Mouse (Mus musculus): ENCODE data around the gene Gm10024. TPM values are rescaled to one million over a fixed set of nuclear protein-coding genes. Genes with fewer than 3 reads are reported as not detected.
"Not testable (repeated sequence)": the region's sequence is repeated elsewhere in the genome, so short reads cannot be mapped to it uniquely, and the experiment has no call there.

Gm10024 gene
- not detected for polyA plus RNA-seq (2012; fragmentation: generic; extraction: Trizol)
- long read RNA-seq, experiment 1: 0 reads
- long read RNA-seq, experiment 2: 0 reads

GRCm38 (mm10) chr10:77711157-77711556, at the start of gene Gm10024:
Gm10024 (plus strand) TSS chr10:77711457.
- not testable (repeated sequence) for H3K79me2 ChIP-seq (ENCODE audit: control insufficient read depth, insufficient read depth); H3K79me3 ChIP-seq (ENCODE audit: low read depth); H3K36me3 ChIP-seq (ENCODE audit: control insufficient read depth, insufficient read depth); H3ac ChIP-seq (ENCODE audit: control insufficient read depth, insufficient read length, low read depth); H3K27me3 ChIP-seq (ENCODE audit: control insufficient read depth, insufficient read depth, insufficient read length); H3K4me3 ChIP-seq (ENCODE audit: insufficient read depth, poor library complexity, severe bottlenecking)

- H3K79me2 ChIP-seq (ENCODE audit: control insufficient read depth, insufficient read depth): no peaks in the 10 kb centered on the region
- no peak overlapping the region for H3ac ChIP-seq (ENCODE audit: control insufficient read depth, insufficient read length, low read depth)
- TF ChIP-seq FOSL1 (IDR thresholded peaks at IDR 0.05; ENCODE audit: insufficient read depth, low read length, poor library complexity, severe bottlenecking) (no peak), MYOD1 (IDR thresholded peaks at IDR 0.05; ENCODE audit: control insufficient read depth, insufficient read length, low read depth) (no peak), CEBPB (IDR thresholded peaks at IDR 0.05; ENCODE audit: low read depth) (no peak), USF1 (IDR thresholded peaks at IDR 0.05; ENCODE audit: low read depth) (no peak), CTCF (IDR thresholded peaks at IDR 0.05; ENCODE audit: control insufficient read depth, insufficient read depth, insufficient read length) (no peak), MAX (IDR thresholded peaks at IDR 0.05) (no peak), MYOG (IDR thresholded peaks at IDR 0.05; ENCODE audit: control insufficient read depth, extremely low read depth, insufficient read length) (no peak)
- H3K79me3 ChIP-seq (ENCODE audit: low read depth): no peaks in the 10 kb centered on the region
- H3K27me3 ChIP-seq (ENCODE audit: control insufficient read depth, insufficient read depth, insufficient read length): peaks cover 20% of the 10 kb centered on the region
- H3K36me3 ChIP-seq (ENCODE audit: control insufficient read depth, insufficient read depth): no peaks in the 10 kb centered on the region
- no peak overlapping the region for H3K4me3 ChIP-seq (ENCODE audit: insufficient read depth, poor library complexity, severe bottlenecking)
These were observed 47.1 kb upstream of the Gm10024 start for GRCm38 (mm10) chr10:77663949-77664665.

- H3K79me2 ChIP-seq (ENCODE audit: control insufficient read depth, insufficient read depth): no peaks in the 10 kb centered on the region
- no peaks in the 10 kb centered on the region for H3K79me3 ChIP-seq (ENCODE audit: low read depth)
- no peak overlapping the region for H3ac ChIP-seq (ENCODE audit: control insufficient read depth, insufficient read length, low read depth)
- H3K36me3 ChIP-seq (ENCODE audit: control insufficient read depth, insufficient read depth): no peaks in the 10 kb centered on the region
- H3K4me3 ChIP-seq (ENCODE audit: insufficient read depth, poor library complexity, severe bottlenecking): no peak overlapping the region
- H3K27me3 ChIP-seq (ENCODE audit: control insufficient read depth, insufficient read depth, insufficient read length): peaks cover 17% of the 10 kb centered on the region
- TF ChIP-seq CTCF (IDR thresholded peaks at IDR 0.05; ENCODE audit: control insufficient read depth, insufficient read depth, insufficient read length): no peak
- no peak for TF ChIP-seq CEBPB (IDR thresholded peaks at IDR 0.05; ENCODE audit: low read depth)
- no peak for TF ChIP-seq MYOD1 (IDR thresholded peaks at IDR 0.05; ENCODE audit: control insufficient read depth, insufficient read length, low read depth)
- TF ChIP-seq MAX (IDR thresholded peaks at IDR 0.05): no peak
- no peak for TF ChIP-seq USF1 (IDR thresholded peaks at IDR 0.05; ENCODE audit: low read depth)
- TF ChIP-seq MYOG (IDR thresholded peaks at IDR 0.05; ENCODE audit: control insufficient read depth, extremely low read depth, insufficient read length): no peak
- no peak for TF ChIP-seq FOSL1 (IDR thresholded peaks at IDR 0.05; ENCODE audit: insufficient read depth, low read length, poor library complexity, severe bottlenecking)
These were observed 44.9 kb upstream of the Gm10024 start for GRCm38 (mm10) chr10:77666342-77666741.

- H3K36me3 ChIP-seq (ENCODE audit: control insufficient read depth, insufficient read depth): no peaks in the 10 kb centered on the region
- peaks cover 17% of the 10 kb centered on the region for H3K27me3 ChIP-seq (ENCODE audit: control insufficient read depth, insufficient read depth, insufficient read length)
- TF ChIP-seq MAX (IDR thresholded peaks at IDR 0.05) (no peak), MYOG (IDR thresholded peaks at IDR 0.05; ENCODE audit: control insufficient read depth, extremely low read depth, insufficient read length) (no peak), CEBPB (IDR thresholded peaks at IDR 0.05; ENCODE audit: low read depth) (no peak), CTCF (IDR thresholded peaks at IDR 0.05; ENCODE audit: control insufficient read depth, insufficient read depth, insufficient read length) (no peak), MYOD1 (IDR thresholded peaks at IDR 0.05; ENCODE audit: control insufficient read depth, insufficient read length, low read depth) (no peak), USF1 (IDR thresholded peaks at IDR 0.05; ENCODE audit: low read depth) (no peak), FOSL1 (IDR thresholded peaks at IDR 0.05; ENCODE audit: insufficient read depth, low read length, poor library complexity, severe bottlenecking) (no peak)
- H3K4me3 ChIP-seq (ENCODE audit: insufficient read depth, poor library complexity, severe bottlenecking): no peak overlapping the region
- no peaks in the 10 kb centered on the region for H3K79me3 ChIP-seq (ENCODE audit: low read depth)
- H3K79me2 ChIP-seq (ENCODE audit: control insufficient read depth, insufficient read depth): no peaks in the 10 kb centered on the region
- no peak overlapping the region for H3ac ChIP-seq (ENCODE audit: control insufficient read depth, insufficient read length, low read depth)
These were observed 43.9 kb upstream of the Gm10024 start for GRCm38 (mm10) chr10:77667402-77667801.

GRCm38 (mm10) chr10:77670710-77671109, 40.5 kb upstream of the Gm10024 start:
- H3K36me3 ChIP-seq (ENCODE audit: control insufficient read depth, insufficient read depth): no peaks in the 10 kb centered on the region

GRCm38 (mm10) chr10:77671519-77671918, 39.7 kb upstream of the Gm10024 start:
- no peaks in the 10 kb centered on the region for H3K79me3 ChIP-seq (ENCODE audit: low read depth)
- H3K79me2 ChIP-seq (ENCODE audit: control insufficient read depth, insufficient read depth): no peaks in the 10 kb centered on the region
- H3K36me3 ChIP-seq (ENCODE audit: control insufficient read depth, insufficient read depth): no peaks in the 10 kb centered on the region
- TF ChIP-seq CEBPB (IDR thresholded peaks at IDR 0.05; ENCODE audit: low read depth) (no peak), MYOG (IDR thresholded peaks at IDR 0.05; ENCODE audit: control insufficient read depth, extremely low read depth, insufficient read length) (no peak), MYOD1 (IDR thresholded peaks at IDR 0.05; ENCODE audit: control insufficient read depth, insufficient read length, low read depth) (no peak), CTCF (IDR thresholded peaks at IDR 0.05; ENCODE audit: control insufficient read depth, insufficient read depth, insufficient read length) (no peak), USF1 (IDR thresholded peaks at IDR 0.05; ENCODE audit: low read depth) (no peak), FOSL1 (IDR thresholded peaks at IDR 0.05; ENCODE audit: insufficient read depth, low read length, poor library complexity, severe bottlenecking) (no peak), MAX (IDR thresholded peaks at IDR 0.05) (no peak)
- H3K27me3 ChIP-seq (ENCODE audit: control insufficient read depth, insufficient read depth, insufficient read length): peaks cover 24% of the 10 kb centered on the region
- no peak overlapping the region for H3ac ChIP-seq (ENCODE audit: control insufficient read depth, insufficient read length, low read depth)
- no peak overlapping the region for H3K4me3 ChIP-seq (ENCODE audit: insufficient read depth, poor library complexity, severe bottlenecking)

More at GRCm38 (mm10) chr10:77670710-77671109, 40.5 kb upstream of the Gm10024 start:
- H3K79me3 ChIP-seq (ENCODE audit: low read depth): no peaks in the 10 kb centered on the region
- H3K4me3 ChIP-seq (ENCODE audit: insufficient read depth, poor library complexity, severe bottlenecking): no peak overlapping the region
- TF ChIP-seq MYOG (IDR thresholded peaks at IDR 0.05; ENCODE audit: control insufficient read depth, extremely low read depth, insufficient read length) (no peak), USF1 (IDR thresholded peaks at IDR 0.05; ENCODE audit: low read depth) (no peak), MYOD1 (IDR thresholded peaks at IDR 0.05; ENCODE audit: control insufficient read depth, insufficient read length, low read depth) (no peak), CEBPB (IDR thresholded peaks at IDR 0.05; ENCODE audit: low read depth) (no peak), CTCF (IDR thresholded peaks at IDR 0.05; ENCODE audit: control insufficient read depth, insufficient read depth, insufficient read length) (no peak), FOSL1 (IDR thresholded peaks at IDR 0.05; ENCODE audit: insufficient read depth, low read length, poor library complexity, severe bottlenecking) (no peak), MAX (IDR thresholded peaks at IDR 0.05) (no peak)
- H3K79me2 ChIP-seq (ENCODE audit: control insufficient read depth, insufficient read depth): no peaks in the 10 kb centered on the region
- peaks cover 20% of the 10 kb centered on the region for H3K27me3 ChIP-seq (ENCODE audit: control insufficient read depth, insufficient read depth, insufficient read length)
- no peak overlapping the region for H3ac ChIP-seq (ENCODE audit: control insufficient read depth, insufficient read length, low read depth)
